Mouse (Mus musculus) T-helper 2 cell (primary cell): ENCODE measurements at regions not wholly inside any gene's neighbourhood (a gene's known extent, or its start where the extent isn't known, plus 50 kb on each side); places are given as distances from the start of the nearest gene placed in this dataset.
"Not testable (repeated sequence)": the region's sequence is repeated elsewhere in the genome, so short reads cannot be mapped to it uniquely, and the experiment has no call there.

ENCODE experiments used
- in situ Hi-C: fragments of 300-600 bp; cut with MboI, MseI; formaldehyde crosslinking; loops from one replicate; pipeline ENCODE4 v1.15.1; 2025; ENCODE audit warnings: high pct_unique_total_duplicates

DNA sequence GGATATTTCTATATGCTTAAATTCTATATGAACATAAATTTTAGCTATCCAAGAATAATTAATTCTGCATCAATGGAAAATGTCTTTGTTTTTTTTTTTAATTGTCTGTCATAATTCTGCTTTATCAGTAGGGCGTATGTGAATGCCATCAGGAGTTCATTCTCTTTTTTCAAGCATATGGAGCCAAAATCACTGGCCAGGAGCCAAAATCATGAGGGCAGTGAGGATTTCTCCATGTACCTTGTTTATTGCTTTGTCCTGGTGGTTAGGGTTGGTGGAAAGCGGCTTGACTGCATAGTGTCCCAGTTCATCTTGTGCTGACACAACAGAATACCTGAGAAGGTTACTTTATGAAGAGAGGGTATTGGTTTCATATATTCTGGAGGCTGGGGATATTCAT is 243.9 kb downstream of the AI429214 start:
- in situ Hi-C loops = no loop called here

- in situ Hi-C loops = no loop called here
These were observed 245.9 kb downstream of the AI429214 start for GRCm38 (mm10) chr8:37239354-37239753.

GRCm38 (mm10) chr8:37251234-37251633 is 257.8 kb downstream of the AI429214 start:
- in situ Hi-C loops = not testable (repeated sequence)

GRCm38 (mm10) chr8:37291069-37291850 is 297.9 kb downstream of the AI429214 start:
- in situ Hi-C loops = no loop called here
